In genomic region chr4:136144126-136144926, GRCm38 (mm10) we compare ENCODE assay signal across 8 mouse cellular contexts. TPM values are rescaled to one million over a fixed set of nuclear protein-coding genes. Genes with fewer than 3 reads are reported as not detected.
DNase-seq lines count a peak whose midpoint lies in the region; ATAC-seq and TF ChIP-seq lines count a peak whose summit lies in the region.

No protein-coding gene starts in this region.

- peaks cover 62% of the 10 kb centered on the region for H3K4me1 ChIP-seq in forebrain, embryonic 15.5 days
- H3K4me1 ChIP-seq in hindbrain, embryonic 11.5 days (replicated peaks; ENCODE audit: control insufficient read depth, insufficient read depth, low read length): peaks cover 29% of the 10 kb centered on the region
- H3K4me1 ChIP-seq in limb, embryonic 14.5 days (ENCODE audit: control insufficient read depth, insufficient read depth, low read length): peaks cover 66% of the 10 kb centered on the region
- H3K4me1 ChIP-seq in midbrain, embryonic 13.5 days (replicated peaks): peaks cover 90% of the 10 kb centered on the region
- H3K4me1 ChIP-seq in stomach, embryonic 16.5 days (ENCODE audit: control insufficient read depth, insufficient read depth, low read length): peaks cover 56% of the 10 kb centered on the region

- peak overlapping the region; percentile 81 for H3K4me2 ChIP-seq in forebrain, embryonic 15.5 days (replicated peaks)
- peak overlapping the region; percentile 80 for H3K4me2 ChIP-seq in hindbrain, embryonic 11.5 days (replicated peaks; ENCODE audit: low read depth, low read length)
- H3K4me2 ChIP-seq in limb, embryonic 14.5 days (replicated peaks; ENCODE audit: low read depth, low read length, severe bottlenecking): peak overlapping the region; percentile 64
- peak overlapping the region; percentile 76 for H3K4me2 ChIP-seq in midbrain, embryonic 13.5 days (replicated peaks)
- H3K4me2 ChIP-seq in stomach, embryonic 16.5 days (ENCODE audit: low read depth, low read length): peak overlapping the region; percentile 80

- peak overlapping the region; percentile 58 for H3K27ac ChIP-seq in forebrain, embryonic 15.5 days (replicated peaks)
- peak overlapping the region; percentile 94 for H3K27ac ChIP-seq in hindbrain, embryonic 11.5 days (ENCODE audit: low read depth, low read length)
- peak overlapping the region; percentile 99 for H3K27ac ChIP-seq in limb, embryonic 14.5 days (replicated peaks; ENCODE audit: low read depth, low read length)
- H3K27ac ChIP-seq in midbrain, embryonic 13.5 days: peak overlapping the region; percentile 66
- peak overlapping the region; percentile 93 for H3K27ac ChIP-seq in stomach, embryonic 16.5 days (ENCODE audit: low read length)

- H3K9ac ChIP-seq in forebrain, embryonic 15.5 days (replicated peaks): peak overlapping the region; percentile 57
- H3K9ac ChIP-seq in hindbrain, embryonic 11.5 days (ENCODE audit: low read depth, low read length): peak overlapping the region; percentile 88
- H3K9ac ChIP-seq in limb, embryonic 14.5 days (ENCODE audit: low read depth, low read length, severe bottlenecking): peak overlapping the region; percentile 91
- H3K9ac ChIP-seq in midbrain, embryonic 13.5 days (replicated peaks): peak overlapping the region; percentile 72
- peak overlapping the region; percentile 93 for H3K9ac ChIP-seq in stomach, embryonic 16.5 days (ENCODE audit: low read length)

- ATAC-seq in forebrain, embryonic 15.5 days (replicated peaks): peak; percentile 12
- 0 out of 2 replicates have a peak, but pooled peaks have one; percentile 15 for ATAC-seq in hindbrain, embryonic 11.5 days (ENCODE audit: low FRiP score)
- peak; percentile 2; the same call in 1 of the 2 replicates for ATAC-seq in limb, embryonic 14.5 days (ENCODE audit: low FRiP score, low read depth)
- no peak; the same call in 1 of the 2 replicates for ATAC-seq in midbrain, embryonic 13.5 days
- no peak; the same call in 1 of the 2 replicates for ATAC-seq in stomach, embryonic 16.5 days (ENCODE audit: insufficient read depth, low FRiP score)

- DNase-seq in A20 (ENCODE audit: low read depth, low spot score) (peak; percentile 73), adipocyte (ENCODE audit: low spot score) (peak; percentile 38)
- DNase-seq in hindbrain, embryonic 11.5 days (ENCODE audit: low spot score): peak; percentile 73
- peak; percentile 87 for DNase-seq in limb, embryonic 14.5 days (ENCODE audit: low spot score)
- DNase-seq in frontal cortex, adult 2 months (ENCODE audit: extremely low spot score in 1 of 2, low spot score in 1 of 2): no peak

- under 1% methylated on average over 50 of the region's 50 CpGs for WGBS in forebrain, embryonic 15.5 days
- WGBS in hindbrain, embryonic 11.5 days: under 1% methylated on average over 49 of the region's 50 CpGs
- under 1% methylated on average over 39 of the region's 50 CpGs for WGBS in limb, embryonic 14.5 days
- under 1% methylated on average over 50 of the region's 50 CpGs for WGBS in midbrain, embryonic 13.5 days
- under 1% methylated on average over 50 of the region's 50 CpGs for WGBS in stomach, embryonic 16.5 days

- H3K27me3 ChIP-seq in forebrain, embryonic 15.5 days: peaks cover 25% of the 10 kb centered on the region
- H3K27me3 ChIP-seq in hindbrain, embryonic 11.5 days (ENCODE audit: control insufficient read depth, insufficient read depth, low read length): no peaks in the 10 kb centered on the region; the same call in 1 of the 2 replicates
- H3K27me3 ChIP-seq in limb, embryonic 14.5 days (ENCODE audit: control insufficient read depth, insufficient read depth, low read length): no peaks in the 10 kb centered on the region
- H3K27me3 ChIP-seq in midbrain, embryonic 13.5 days: peaks cover 15% of the 10 kb centered on the region
- H3K27me3 ChIP-seq in stomach, embryonic 16.5 days (ENCODE audit: control insufficient read depth, insufficient read depth, low read length): no peaks in the 10 kb centered on the region

- peak; percentile 39; the same call in 1 of the 2 replicates for TF ChIP-seq POLR2A in limb, embryonic 14.5 days (IDR thresholded peaks at IDR 0.05; ENCODE audit: borderline replicate concordance, extremely low read depth, insufficient read depth, insufficient read length)

- peak overlapping the region; percentile 47 for H3K4me3 ChIP-seq in forebrain, embryonic 15.5 days
- H3K4me3 ChIP-seq in hindbrain, embryonic 11.5 days (ENCODE audit: low read depth, low read length): peak overlapping the region; percentile 79
- peak overlapping the region; percentile 72 for H3K4me3 ChIP-seq in limb, embryonic 14.5 days (replicated peaks; ENCODE audit: low read length)
- peak overlapping the region; percentile 54 for H3K4me3 ChIP-seq in midbrain, embryonic 13.5 days (replicated peaks)
- peak overlapping the region; percentile 88 for H3K4me3 ChIP-seq in stomach, embryonic 16.5 days (replicated peaks; ENCODE audit: low read length)

- H3K36me3 ChIP-seq in forebrain, embryonic 15.5 days: no peaks in the 10 kb centered on the region
- H3K36me3 ChIP-seq in hindbrain, embryonic 11.5 days (ENCODE audit: control insufficient read depth, insufficient read depth, low read length): no peaks in the 10 kb centered on the region
- peaks cover 12% of the 10 kb centered on the region for H3K36me3 ChIP-seq in limb, embryonic 14.5 days (ENCODE audit: control insufficient read depth, insufficient read depth, low read length)
- H3K36me3 ChIP-seq in midbrain, embryonic 13.5 days: no peaks in the 10 kb centered on the region
- no peaks in the 10 kb centered on the region for H3K36me3 ChIP-seq in stomach, embryonic 16.5 days (ENCODE audit: control insufficient read depth, insufficient read depth, low read length)

- no peaks in the 10 kb centered on the region for H3K9me3 ChIP-seq in forebrain, embryonic 15.5 days
- no peaks in the 10 kb centered on the region for H3K9me3 ChIP-seq in hindbrain, embryonic 11.5 days (ENCODE audit: control insufficient read depth, low read length)
- no peaks in the 10 kb centered on the region for H3K9me3 ChIP-seq in limb, embryonic 14.5 days (ENCODE audit: control insufficient read depth, low read length)
- H3K9me3 ChIP-seq in midbrain, embryonic 13.5 days: no peaks in the 10 kb centered on the region
- no peaks in the 10 kb centered on the region for H3K9me3 ChIP-seq in stomach, embryonic 16.5 days (replicated peaks; ENCODE audit: control insufficient read depth, low read length)

RNA-seq across cellular contexts. Expression of gene Id3, which starts 1.0 kb away (rescaled TPM):
- polyA plus RNA-seq in forebrain, embryonic 15.5 days (2015; fragmentation: Nextera tagmentation; extraction: Ambion mirVana): 87.3 and 98.1 TPM in 2 replicates
- polyA plus RNA-seq in hindbrain, embryonic 11.5 days (2014; fragmentation: Nextera tagmentation; extraction: Ambion mirVana): 453 and 482 TPM in 2 replicates
- polyA plus RNA-seq in limb, embryonic 14.5 days (2012; rRNA removed): 417 and 561 TPM in 2 replicates
- 500 and 565 TPM in 2 replicates for polyA plus RNA-seq in limb, embryonic 14.5 days (2014; fragmentation: Nextera tagmentation; extraction: Ambion mirVana)
- 175 and 214 TPM in 2 replicates for polyA plus RNA-seq in midbrain, embryonic 13.5 days (2015; fragmentation: Nextera tagmentation; extraction: Ambion mirVana)
- 271 and 285 TPM in 2 replicates for polyA plus RNA-seq in stomach, embryonic 16.5 days (2015; fragmentation: Nextera tagmentation; extraction: Ambion mirVana)
- polyA plus RNA-seq in frontal cortex, adult 2 months (2012; rRNA removed): 90.0 and 90.1 TPM in 2 replicates

RNA-seq across cellular contexts. Expression of gene E2f2, which starts 27.9 kb away (rescaled TPM):
- 5.4 and 6.0 TPM in 2 replicates for polyA plus RNA-seq in forebrain, embryonic 15.5 days (2015; fragmentation: Nextera tagmentation; extraction: Ambion mirVana)
- 5.5 and 6.2 TPM in 2 replicates for polyA plus RNA-seq in hindbrain, embryonic 11.5 days (2014; fragmentation: Nextera tagmentation; extraction: Ambion mirVana)
- 8.9 and 9.4 TPM in 2 replicates for polyA plus RNA-seq in limb, embryonic 14.5 days (2012; rRNA removed)
- 5.9 and 6.8 TPM in 2 replicates for polyA plus RNA-seq in limb, embryonic 14.5 days (2014; fragmentation: Nextera tagmentation; extraction: Ambion mirVana)
- 3.8 and 4.0 TPM in 2 replicates for polyA plus RNA-seq in midbrain, embryonic 13.5 days (2015; fragmentation: Nextera tagmentation; extraction: Ambion mirVana)
- polyA plus RNA-seq in stomach, embryonic 16.5 days (2015; fragmentation: Nextera tagmentation; extraction: Ambion mirVana): 7.7 and 9.3 TPM in 2 replicates
- polyA plus RNA-seq in frontal cortex, adult 2 months (2012; rRNA removed): 0.25 and 0.34 TPM in 2 replicates

Comparison
In these comparisons a context has a peak if more than half of its experiments do, and no peak if none do; other contexts are left out.
1. DNase-seq: peak in A20 (single experiment), adipocyte (single experiment), hindbrain, embryonic 11.5 days (single experiment) and limb, embryonic 14.5 days (single experiment); none in frontal cortex, adult 2 months (0 of 2).
2. ATAC-seq: peak in forebrain, embryonic 15.5 days (single experiment), hindbrain, embryonic 11.5 days (single experiment) and limb, embryonic 14.5 days (single experiment); none in midbrain, embryonic 13.5 days (single experiment) and stomach, embryonic 16.5 days (single experiment).
3. Peak in every context shown above with its lines, with median percentiles within 50 percentile points of each other: H3K27ac ChIP-seq, H3K4me2 ChIP-seq, H3K4me3 ChIP-seq and H3K9ac ChIP-seq.